Mouse (Mus musculus) 416B (cell line): ENCODE results near the gene Cd180.

Experiments used
- DNase-seq: peaks from one replicate; pipeline ENCODE4 v3.0.0; 2011; ENCODE audit warnings: low read depth

Gene Cd180

DNA sequence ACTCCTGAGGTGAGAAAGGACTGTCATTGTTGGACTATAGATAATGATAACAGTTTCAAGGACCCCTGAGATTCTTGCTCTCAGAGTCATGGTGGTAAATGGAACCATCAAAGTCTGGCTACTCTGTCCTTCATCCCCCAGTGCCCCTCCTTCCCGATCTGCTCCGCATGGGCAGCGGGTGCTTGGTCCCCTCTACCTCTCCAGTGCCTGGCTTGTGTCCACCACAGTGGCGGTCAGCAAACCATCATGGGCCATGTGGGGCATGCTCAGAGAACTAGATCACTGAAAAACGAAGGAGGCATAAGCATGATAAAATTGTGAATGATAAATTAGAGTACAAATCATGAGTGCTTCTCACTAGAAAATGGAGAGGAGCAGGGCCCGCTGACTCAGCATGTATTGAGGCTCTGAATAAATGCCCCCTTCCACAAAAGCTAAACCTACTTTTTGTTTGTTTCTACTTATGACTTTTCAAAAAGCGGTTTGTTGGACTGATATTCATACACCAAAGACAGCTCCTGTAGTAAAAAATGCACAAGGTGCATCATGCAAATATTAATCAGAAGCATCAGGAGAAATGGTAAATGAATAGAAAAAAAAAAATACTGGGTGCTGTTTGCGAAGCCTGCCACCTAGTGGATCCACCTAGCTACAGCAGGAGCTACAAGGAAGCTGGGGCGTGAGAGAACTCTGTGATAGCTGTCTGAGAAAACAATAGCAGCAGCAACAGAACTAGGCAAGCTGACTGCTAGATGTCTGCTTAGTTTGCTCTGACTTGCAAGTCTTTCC, 51.3 kb downstream of the Cd180 start:
- peak; percentile 81 for DNase-seq

DNA sequence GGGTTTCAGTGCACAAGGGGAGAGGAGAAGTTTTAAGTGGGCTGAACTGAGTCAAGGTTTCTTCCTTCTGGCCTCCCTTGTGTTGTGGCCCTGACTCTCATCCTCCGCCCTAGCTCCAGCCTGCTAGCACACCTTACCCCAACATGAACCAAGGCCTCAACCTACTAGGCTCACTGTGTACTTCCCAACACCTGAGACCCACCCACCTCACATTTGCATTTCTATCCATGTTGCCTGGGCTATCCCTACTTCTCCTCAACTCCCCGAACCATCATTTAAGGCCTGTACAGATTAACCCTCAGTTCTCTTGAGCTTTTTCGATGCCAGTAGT, 51.9 kb downstream of the Cd180 start:
- DNase-seq = no peak

DNA sequence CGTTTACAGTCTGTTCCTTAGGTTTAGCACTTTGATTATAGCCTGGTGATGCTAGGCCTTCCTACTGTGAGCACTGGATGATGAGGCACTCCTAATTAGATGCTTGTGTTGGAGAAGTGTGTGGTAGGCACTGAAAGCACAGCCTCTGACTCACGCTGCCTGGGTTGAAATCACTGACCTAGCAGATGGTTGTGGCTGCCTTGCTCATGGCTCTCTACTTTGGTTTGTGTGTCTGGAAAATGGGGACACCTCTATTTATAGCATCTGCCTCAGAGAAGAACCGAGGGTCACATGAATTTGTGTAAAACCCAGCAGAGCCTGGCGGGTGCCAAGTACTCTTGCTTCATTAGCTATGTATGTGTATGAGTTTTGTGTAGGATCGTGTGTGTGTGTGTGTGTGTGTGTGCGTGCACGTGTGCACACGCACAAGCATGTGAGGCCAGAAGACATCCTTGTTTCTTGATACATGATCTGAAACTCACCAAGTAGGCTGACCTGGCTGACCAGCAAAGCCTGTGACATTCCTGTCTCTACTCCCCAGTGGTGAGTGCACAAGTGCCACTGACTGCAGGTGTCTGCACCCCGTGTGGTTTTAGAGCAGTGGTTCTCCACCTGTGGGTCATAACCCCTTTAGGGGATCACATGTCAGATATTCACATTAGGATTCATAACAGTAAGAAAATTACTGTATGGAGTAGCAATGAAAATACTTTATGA, 52.4 kb downstream of the Cd180 start:
- peak; percentile 25 for DNase-seq

DNA sequence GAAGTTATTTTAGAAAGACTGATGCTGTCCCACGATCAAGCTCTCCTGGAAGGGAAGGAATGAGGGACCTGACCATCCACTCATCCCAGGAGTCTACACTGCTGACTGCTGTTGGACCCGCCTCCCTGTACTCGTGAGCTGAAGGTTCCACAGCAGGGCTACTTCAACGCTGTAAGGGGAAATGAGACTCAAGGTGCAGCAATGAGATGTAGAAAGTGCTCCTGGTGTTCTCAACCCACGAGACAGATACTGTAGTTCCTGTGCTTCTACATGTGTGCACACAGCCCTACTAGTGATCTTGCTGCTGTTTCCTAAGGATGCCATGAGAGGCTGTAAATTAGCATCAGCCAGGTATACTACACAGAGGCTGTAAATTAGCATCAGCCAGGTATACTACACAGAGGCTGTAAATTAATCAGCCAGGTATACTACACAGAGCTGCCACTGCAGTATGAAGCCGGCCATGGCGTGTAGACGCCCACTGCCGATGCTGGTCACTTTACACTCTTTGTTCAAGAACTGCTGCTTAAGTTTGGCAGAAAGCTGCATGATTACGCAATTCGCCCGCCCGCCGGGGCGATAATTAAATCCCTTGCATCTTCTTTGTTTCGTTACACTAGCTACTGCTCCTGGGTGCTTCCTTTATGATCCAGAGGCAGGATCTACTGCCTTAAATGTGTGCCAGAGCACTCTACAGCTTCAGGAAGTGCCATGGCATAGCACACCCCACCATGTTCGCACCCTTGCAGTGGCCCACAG, 53.6 kb downstream of the Cd180 start:
- peak; percentile 46 for DNase-seq

DNA sequence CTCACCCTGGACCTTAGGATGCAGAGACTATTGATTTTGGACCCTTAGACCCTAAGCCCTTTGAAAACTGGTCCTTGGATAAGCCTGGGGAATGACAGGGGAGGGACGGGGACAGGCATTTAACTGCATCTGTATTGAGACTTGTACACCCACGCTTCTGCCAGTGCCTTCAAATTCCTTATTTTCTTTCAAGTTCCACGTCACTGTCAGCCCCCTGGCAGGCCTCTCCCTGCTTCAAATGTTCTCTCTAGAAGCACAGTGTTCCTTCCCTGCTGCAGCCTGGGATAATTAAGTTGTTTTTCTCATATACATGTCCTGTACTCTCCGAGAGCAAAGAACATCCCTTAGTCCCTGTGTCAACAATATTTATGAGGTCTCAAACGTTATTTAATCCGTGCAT, 55.8 kb downstream of the Cd180 start:
- DNase-seq = no peak

DNA sequence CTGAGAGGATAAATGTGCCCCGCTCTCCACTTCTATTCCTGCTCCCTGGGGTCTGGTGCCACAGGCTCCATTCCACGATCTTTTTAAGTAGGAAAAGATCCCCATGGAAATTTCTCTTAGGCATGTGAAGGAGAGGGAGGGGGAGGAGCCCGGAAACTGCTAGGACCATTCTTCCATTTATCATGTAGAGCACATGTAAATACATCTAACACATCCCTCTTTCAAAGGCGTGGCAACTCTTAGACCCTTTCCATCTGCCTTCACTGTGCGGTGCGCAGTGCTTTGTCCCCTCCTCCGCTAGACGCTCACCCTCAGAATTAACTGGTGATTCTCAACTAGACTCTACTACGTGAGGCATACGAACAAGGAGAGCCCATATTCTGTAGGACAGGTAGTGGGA, 56.5 kb downstream of the Cd180 start:
- no peak for DNase-seq

DNA sequence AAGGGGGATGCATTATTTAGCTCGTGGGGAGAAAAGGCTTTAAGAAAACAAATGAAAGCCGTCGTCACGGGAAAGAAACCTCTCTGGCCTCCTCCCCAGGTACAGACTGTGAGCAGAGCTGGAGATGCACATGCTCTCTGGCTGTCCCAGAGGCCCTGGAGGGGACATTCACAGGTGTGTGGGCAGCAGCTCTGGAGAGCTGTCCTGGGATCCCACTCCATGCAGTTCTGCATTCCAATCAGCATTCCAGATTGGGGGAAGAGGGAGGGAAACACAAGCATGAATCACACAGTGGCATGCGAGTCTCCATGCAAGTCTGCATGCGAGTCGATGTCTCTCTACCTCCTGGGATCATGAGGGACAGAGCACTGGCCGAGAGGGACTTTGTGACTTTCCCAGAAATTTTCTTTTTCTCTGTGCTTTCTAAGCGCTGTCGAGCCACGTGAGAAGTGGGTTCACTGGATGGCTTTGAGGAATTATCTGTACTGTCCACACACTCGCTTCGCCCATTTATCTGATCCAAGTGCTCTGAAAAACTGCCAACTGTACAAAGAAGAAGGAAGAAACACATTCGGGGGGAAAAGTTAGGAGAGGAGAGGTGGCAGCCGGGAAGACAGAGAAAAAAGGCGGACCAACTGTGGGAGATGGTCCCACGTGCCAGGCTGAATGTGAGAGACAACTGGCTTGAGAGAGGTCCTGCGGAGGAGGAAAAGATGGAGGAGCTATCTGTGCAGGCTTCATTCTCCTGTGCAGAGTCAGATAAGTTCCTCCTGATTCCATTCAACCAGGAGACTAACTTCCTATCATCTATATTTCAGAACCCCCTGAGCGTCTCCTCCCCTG, 60.6 kb downstream of the Cd180 start:
- DNase-seq = no peak

DNA sequence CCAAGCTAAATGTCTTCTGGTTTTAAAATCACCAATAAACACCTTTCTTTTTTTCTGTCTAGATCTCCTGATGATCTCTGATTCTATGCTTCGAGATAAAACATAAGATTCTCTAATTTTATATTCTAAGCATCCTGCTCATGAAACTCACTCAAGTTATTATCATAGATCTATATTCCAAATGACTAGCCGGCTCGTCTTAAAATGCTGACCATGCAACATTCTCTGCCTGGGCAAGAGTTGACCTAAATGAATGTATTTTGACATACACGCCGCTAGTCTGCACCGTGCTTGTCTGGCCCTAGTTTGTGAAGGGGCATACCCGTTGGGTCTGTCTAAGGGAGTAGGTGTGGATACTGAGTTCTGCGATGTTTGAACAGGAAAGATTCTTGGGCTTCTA, 61.8 kb downstream of the Cd180 start:
- no peak for DNase-seq

DNA sequence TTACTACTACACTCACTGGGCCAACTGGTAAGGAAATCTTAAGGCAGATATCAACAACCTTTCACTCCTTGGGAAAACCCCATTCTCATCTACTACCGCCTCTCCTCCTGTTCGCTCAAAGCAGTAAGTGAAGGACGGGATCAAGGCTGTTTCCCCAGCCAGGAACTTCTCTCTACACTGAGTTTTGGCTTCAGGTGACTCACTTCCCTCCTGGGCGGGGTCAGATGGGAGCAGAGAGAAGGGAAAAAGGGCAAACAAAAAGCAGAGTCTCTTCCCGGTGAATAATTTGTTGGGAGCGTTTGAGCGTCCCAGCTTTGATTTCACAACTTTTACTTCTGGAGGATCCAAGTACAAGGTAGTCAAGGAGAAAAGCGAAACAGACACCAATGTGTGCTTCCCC, 62.7 kb downstream of the Cd180 start:
- DNase-seq = peak; percentile 37

DNA sequence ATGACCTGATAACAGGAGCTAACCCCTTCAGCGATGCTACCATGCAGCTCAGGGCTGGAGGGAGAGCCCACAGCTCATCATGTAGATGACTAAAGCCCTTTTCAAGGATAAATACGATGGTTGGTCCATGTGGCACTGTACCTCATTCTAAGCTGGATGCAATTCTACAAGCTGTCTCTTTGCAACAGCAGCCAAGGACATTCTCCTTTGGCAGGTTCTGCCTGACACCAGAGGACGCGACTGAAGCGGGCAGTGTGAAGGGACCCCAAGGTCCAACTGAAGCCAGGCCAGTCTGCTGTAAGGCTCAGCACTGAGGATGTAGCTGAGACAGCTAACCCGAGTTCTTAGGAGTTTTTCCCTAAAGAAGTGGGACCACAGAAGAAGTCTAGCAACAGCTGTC, 64.7 kb downstream of the Cd180 start:
- no peak for DNase-seq

DNA sequence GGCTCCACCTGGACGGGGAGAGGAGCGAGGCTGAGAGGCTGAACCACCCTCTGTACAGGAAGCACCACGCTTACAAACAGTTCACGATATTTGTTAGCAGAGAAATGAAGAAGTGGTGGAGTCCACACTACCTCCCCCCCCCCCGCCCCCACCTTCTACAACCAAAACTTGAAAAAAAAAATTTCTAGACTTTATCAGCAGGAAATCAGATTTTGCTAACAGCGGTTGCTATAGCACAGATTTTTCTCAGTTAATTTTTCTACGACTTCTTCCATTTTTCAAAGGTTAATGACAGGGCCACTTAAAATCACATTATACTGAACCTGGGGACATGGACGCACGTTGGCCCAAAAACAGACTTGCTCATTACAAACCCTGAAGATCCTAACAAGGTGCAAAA, 68.1 kb downstream of the Cd180 start:
- no peak for DNase-seq

DNA sequence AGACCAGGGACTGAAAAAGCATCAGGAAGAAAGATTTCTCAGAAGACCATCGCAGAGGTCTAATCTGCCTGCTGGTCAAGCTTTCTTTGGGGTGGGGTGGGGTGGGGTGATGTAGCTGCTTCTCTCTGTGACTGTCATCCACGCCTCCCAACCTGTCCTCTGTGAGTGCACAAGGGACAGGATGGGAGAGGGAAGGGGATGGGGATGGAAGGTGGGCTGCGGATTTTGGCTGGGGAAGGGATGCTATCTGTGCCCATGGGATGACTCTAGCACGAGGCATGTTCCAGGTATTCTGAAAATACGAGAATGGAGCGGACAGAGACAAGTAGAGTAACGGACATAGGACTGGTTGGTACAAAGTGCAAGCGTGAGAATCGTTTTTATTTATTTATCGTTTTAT, 68.8 kb downstream of the Cd180 start:
- DNase-seq = no peak

DNA sequence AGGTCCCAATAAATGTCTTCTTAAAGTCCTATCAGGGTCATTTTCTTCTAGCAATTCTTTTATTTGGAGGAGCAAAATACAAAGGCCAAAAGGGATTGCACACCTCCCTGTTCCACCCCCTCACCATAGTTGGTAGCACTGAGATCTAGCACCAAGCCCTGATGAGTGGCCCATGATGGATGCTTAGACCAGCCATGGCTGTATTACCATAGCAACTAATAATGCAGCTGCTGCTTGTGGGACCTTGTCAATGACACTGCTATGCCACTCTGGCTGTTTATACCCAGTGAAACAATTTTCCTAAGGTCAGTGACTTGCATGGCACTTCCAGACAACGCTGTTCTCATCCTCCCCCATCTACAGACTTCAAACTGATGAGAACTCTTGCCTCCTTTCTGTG, 70.9 kb downstream of the Cd180 start:
- no peak for DNase-seq

DNA sequence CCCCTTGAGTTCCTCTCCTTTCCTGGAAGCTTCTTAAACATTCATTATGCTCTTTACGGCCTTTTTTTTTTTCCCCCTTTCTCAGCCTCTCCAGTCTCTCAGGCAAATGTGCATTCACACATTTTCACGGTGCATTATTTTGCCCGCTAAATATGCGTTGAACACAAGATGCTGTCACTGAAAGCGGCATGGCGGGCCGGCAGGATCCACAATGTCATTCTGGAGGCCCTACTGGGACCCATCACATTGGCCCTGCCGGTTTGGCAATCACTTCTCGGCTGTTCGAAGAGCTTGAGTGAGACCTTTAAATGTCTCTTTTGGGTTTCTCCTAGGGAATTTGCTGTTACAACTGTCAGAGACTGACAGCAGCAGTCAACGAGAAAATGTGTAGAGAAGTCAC, 71.9 kb downstream of the Cd180 start:
- no peak for DNase-seq

DNA sequence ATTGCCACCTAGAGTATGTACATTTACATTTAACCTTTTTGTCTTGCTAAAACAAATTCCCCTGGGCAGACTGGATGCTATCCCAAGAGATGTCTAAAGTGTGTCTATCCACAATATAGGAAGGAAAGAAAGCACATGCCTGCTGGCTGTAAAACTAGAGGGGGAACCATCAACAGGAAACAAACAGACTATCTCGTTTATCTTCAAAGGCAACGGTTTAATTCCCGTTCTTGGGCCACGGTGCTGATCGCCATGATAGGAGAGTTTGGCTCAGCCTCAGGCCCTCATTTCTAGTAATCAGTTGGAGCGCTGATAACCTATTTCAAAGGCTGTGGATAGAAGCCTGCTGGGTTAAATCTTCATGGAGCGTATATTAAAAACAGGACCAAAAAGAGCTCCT, 73.8 kb downstream of the Cd180 start:
- DNase-seq = no peak

DNA sequence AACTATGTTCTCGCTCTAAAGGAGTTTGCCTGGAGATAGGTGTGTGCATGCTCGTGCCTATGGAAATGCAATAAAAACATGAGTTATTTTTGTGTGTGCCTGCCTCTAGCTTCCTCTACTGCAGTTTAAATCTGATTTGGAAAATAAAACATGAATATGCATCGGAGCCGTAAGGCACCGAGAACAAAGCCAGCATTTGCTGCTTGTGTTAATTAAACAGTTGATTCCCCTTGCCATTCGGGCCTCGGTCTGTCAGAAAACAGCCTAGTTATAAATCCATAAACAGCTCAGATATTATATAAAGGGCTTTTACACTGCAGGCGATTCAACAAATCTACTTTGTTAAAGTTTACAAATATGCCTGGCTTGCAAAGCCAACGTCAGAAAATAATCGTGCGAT, 75.2 kb downstream of the Cd180 start:
- no peak for DNase-seq

DNA sequence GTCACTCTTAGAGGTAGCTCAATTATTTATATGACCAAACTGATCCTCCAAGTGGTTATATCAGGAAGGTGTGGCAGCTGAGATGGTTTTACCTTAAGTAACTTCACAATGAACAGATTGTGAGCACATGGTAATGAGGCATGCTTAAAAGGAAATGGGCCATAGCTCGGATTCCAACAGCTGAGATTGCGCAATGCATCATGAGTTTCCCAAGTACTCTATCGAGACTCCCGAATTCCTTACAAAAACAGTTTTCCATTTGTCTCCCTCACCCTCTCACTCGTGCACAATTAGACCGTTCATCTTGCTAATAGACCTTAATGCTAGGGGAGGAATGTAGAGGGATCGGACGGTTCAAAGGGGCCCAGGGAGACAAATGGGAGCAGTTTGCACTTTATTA, 76.8 kb downstream of the Cd180 start:
- peak; percentile 23 for DNase-seq

DNA sequence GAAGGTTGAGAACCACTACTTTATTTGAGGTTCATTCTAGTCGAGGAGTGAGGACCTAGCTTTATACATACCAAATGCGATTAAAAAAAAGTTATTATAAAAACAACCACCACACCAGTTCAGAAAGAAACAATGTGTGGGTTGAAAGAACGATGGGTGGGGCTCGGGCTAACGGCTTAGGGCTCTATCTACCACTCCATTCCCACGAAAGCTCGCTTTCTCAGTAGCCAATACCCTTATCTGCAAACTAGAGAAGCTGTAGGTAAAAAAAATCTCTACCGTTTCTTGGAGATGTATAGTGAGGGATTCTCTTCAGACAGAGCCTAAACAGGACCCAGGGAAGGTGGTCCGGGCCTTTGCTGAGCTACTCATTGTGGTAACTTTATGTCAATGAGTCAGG, 79.8 kb downstream of the Cd180 start:
- DNase-seq = no peak

DNA sequence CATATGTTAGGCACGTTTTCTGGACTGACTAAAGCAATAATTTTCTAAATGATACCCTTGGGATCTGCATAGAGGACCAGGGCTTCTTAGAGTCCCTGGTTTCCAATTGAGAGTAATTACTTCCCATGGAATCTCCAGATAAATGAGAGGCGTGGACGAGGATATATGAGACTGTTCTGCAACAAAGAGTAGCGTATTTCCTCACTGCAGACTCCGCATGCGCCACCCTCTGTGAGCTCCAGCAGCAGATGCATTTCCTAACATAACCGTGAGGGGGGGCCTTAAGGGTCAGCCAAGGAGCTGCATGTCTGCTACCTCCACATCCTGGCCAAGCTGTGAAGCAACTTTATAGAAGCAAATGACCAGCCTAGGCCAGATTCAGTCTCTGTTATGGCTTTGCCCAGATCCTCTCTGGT, 81.4 kb downstream of the Cd180 start:
- DNase-seq = no peak

DNA sequence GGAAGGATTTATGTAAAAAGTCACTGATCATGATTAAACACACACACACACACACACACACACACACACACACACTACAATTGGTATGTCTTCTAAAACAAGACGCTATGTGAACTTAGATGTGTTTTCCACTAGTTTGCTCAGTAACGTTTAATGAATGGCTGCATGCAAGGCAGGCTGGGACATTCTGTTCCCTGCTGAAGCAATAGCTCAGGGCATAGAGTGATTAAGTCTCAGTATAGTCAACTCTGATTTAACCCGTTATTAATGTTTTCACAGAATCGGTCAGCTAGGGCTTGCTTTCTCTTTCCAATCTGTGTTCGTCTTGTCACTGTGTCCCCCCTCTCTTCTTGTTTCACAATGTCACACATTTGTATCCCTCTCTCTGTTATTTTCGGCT, 82.1 kb downstream of the Cd180 start:
- no peak for DNase-seq

DNA sequence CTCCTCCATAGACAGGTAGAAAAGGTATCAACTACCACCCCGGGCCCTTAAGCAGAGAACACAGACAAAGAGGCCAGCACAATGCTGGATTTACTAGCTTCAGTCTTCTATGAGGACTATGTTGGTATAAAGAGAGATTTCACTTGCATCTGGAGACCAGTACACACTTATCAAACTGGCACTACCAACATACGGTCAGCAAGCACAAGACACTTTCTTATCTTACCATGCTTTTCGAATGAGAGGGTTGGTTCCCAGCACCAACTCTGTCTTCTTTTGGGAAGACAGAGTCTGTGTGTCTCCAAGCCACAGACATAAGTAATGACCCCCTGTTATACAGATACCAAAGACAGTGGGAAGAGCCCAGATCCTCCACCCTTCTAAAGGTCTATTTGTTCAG, 85.5 kb downstream of the Cd180 start:
- no peak for DNase-seq

DNA sequence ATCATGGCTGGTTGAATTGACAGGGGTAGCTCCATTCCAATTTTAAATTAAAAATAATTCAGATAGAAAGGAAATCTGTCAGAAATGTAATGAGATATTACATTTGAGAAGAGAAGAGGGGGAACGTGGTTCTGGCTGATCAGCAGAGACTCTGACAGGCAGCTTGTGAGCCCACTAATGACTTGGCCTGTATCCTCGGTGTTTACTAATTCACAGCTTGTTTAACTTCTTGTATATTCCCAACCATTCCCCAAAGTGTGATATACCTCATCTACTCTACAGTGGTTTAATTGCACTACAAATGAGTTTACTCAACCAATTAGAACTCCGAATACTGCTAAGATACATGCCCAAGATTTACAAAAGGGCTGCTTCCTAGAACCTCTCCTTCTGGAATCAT, 85.9 kb downstream of the Cd180 start:
- DNase-seq = no peak
